Mouse (Mus musculus) megakaryocyte, adult 5-6 weeks (primary cell): ENCODE measurements at regions not wholly inside any gene's neighbourhood (a gene's known extent, or its start where the extent isn't known, plus 50 kb on each side); places are given as distances from the start of the nearest gene placed in this dataset.

Experiments
- ATAC-seq: 2 replicates; pipeline ENCODE4 v1.8.0; 2016; ENCODE audit warnings: mild to moderate bottlenecking, inconsistent platforms; ENCODE audit not compliant: poor library complexity, severe bottlenecking

DNA sequence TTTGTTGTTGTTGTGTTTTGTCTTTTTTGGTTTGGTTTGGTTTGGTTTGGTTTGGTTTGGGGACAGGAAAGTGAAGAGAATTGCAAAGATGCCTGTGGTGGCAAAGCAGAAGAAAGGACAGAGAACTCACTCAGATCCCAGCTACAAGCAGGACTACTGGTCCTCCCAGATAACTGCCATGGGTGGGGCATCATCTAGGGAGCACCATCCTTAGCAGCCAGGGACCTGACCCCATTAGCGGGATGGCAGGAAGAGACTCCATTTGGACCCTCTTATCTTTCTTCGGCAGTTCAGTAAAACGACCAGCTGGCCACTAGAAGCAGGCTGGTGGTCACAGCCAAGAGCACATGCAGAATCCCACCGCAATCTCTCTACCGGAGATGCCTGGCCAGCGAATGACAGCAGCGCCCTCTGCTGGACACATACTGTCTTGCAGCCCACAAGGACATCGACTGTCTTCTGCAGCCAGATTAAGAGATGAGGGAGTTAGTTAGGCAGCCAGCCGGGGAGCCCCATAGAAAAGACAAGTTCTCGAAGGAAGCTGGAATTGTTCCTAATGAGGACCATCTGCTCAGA is 119.8 kb downstream of the Gm9195 start:
- ATAC-seq, result peak; percentile 51; the same call in 1 of the 2 replicates

DNA sequence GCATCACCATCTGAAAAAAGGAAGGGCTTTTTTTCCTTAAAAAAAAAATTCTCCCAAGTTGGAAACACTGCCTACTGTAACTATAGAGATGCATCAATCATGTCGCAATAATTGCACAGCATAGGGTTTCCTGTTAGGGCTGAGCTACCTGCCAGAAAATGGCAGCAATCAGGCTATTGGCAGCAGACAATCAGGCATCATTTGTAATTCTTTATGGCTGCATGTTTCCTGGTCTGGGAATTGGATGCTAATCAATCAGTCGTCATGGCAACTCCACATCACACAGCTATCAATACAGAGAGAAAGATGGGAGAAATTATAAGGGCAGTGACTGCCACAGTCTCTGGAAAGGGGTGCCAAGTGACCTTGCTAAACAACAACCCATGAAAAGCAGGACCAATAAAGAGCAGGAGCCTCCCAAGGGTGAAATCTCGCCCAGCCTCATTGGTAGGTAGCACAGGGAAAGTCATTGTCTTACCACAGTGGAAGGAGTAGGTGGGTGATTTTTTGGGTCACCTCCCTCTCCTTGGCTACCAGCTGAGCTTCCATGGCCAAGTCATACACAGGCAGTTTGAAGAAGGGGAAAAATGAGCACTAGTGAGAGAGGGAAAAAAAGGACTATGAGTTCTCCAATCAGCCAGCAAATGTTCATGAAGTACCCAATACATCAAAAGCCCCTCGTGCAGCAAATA is 130.7 kb downstream of the Gm9195 start:
- no peak for ATAC-seq

GRCm38 (mm10) chr14:72360181-72360580 is 131.5 kb downstream of the Gm9195 start:
- no peak for ATAC-seq

DNA sequence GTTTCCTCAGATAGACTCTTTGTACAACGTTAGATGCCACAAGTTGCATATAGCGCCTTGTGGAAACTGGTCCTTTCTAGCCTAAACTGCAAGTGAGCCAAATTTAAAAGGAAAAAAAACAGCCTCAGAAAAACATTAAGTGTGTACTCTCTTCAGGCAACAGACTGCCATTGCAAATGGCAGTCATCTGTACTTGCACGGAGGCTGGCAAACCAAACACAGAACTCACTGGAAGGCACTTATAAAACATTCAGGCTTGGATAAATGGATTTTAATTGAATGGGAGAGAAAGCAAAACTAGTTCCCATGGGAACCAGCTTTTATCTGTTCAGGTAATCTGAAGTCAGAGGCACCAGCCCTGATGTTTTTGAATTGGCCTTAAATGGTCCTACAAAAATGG is 133.7 kb downstream of the Gm9195 start:
- ATAC-seq, result no peak

DNA sequence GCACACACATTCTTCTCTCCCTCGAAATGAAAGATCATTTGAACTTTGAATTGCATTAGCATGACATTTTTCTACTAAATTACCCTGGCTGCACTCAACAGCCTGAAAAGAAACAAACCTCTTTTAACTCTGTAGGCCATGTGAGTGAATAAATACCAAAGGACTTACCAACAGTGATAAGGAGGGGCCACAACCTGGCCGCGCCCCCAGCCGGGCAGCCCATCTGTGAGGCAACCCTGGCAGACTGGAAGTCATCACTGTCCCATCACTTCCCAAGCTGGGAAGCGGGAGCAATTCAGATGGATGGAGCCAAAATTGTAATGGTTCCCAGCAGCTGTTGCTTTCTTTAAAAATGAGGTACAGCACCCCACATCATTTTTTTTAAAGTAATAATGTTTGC is 149.5 kb downstream of the Gm9195 start:
- no peak for ATAC-seq

DNA sequence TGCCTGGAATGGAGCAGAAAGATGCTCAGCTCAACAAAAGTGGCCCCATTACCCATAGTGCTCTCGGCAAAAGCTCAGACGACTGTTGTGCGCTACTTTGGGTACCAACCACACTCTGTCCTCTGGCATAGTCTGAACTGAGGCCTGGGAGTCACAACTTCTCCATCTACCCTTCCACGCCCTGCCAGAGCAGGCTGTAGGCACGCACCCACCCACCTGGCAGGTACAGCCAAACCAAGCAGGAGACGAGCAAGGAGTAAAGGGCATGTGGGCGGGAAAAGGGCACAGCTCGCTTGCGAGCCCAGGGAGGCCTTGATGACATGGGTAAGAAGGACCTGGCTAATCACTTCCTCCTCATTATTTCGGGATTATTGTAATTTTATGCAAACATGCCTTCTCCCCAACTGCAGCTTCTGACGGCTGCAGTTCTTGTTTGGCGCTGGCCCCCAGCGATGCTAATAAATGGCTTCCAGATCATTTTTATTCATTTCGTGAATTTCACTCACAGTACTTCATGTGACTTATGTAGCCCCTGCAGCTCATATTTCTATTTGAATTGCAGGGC is 150.0 kb downstream of the Gm9195 start:
- no peak for ATAC-seq

DNA sequence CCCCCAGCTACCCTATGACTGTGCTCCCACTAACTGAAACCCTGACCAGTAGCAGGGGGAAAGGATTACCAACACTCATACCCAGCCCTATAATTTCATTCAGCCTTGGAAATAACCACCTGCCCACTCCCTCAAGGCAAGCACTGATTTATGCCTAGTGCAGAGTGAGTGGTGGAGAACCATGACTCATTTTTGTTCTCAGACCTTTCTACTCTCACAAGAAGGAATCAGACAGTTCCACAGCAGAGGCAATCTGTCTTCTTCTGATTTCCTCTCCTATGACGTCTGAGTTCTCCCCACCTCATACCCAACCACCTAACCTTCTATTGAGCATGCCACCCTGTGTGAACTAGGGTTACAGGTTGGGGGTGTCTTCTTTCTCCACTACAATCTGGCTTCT is 153.6 kb downstream of the Gm9195 start:
- no peak for ATAC-seq

- ATAC-seq, result no peak
Measured at GRCm38 (mm10) chr14:72303856-72304255, 187.8 kb downstream of the Gm9195 start.

DNA sequence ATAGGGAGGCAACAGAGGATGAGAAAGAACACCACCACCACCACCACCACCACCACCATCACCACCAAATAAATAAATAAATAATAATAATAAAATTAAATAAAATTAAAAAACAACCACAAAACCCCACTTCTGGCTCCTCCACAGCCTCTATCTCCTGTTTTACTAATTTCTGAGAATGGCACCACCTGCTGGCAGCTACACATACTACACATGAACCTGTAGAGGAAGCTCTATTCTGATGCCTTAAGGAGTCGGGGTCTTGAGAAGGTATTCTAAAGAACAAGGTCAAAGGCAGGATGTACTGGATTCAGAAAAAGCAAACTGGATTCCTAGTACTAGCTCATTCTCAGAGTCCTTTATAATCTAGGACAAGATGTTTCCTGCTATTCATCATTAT is 191.6 kb downstream of the Gm9195 start:
- ATAC-seq, result no peak

- no peak for ATAC-seq
Measured at GRCm38 (mm10) chr14:72294631-72295030, 197.0 kb downstream of the Gm9195 start.

DNA sequence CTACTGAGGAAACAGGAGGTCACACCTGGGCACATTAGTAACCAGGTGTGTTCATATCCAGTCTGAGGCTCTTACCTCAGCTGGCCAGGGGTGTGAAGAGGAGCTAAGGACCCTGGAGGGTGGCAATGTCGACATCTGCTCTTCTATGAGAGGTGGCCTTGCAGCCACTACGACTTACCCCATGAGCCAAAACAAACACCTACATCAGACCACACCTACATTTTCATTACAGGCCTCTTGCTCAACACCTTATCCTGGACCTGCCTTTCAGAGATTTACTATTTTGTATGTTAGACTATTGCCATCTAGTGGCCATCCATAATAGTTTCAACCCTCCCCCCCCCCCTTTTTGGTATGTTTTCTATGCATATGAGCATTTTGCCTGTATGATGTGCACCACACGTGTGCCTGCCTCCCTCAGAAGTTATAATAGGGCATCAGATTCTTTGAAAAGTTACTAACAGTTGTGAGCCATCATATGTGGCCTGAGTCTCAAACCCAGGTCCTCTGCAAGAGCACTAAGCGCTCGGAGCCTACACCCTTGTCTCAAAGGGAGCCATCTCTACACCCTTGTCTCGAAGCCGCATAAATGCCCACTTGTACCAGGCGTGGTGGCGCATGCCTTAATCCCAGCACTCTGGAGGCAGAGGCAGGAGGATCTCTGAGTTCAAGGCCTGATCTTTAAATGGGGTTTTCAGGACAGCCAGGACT is 197.8 kb downstream of the Gm9195 start:
- ATAC-seq, result no peak

GRCm38 (mm10) chr14:72292656-72293299 is 198.9 kb downstream of the Gm9195 start:
- no peak for ATAC-seq

- ATAC-seq, result no peak
Measured at GRCm38 (mm10) chr14:72277309-72277708, 214.3 kb downstream of the Gm9195 start.

DNA sequence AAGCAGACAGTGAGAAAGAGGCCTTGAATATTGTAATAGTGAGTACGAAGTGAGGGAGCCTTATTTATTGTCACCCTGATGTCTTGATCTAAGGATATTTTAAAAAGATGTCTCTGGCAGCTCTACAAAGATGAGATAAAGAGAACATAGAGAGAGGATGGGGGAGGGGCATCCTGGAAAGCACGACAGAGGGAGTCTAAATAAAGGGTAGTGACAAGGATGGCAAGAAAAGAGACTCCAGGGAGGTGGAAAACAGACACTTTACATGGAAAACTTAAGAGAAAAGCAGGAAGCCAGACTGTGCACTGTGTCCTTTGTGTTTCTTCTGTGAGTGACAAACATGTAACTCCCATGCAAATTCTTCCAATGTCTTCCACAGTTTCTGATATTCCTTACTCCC is 232.4 kb downstream of the Gm9195 start:
- no peak for ATAC-seq

GRCm38 (mm10) chr14:72241872-72242271 is 249.8 kb downstream of the Gm9195 start:
- no peak for ATAC-seq

DNA sequence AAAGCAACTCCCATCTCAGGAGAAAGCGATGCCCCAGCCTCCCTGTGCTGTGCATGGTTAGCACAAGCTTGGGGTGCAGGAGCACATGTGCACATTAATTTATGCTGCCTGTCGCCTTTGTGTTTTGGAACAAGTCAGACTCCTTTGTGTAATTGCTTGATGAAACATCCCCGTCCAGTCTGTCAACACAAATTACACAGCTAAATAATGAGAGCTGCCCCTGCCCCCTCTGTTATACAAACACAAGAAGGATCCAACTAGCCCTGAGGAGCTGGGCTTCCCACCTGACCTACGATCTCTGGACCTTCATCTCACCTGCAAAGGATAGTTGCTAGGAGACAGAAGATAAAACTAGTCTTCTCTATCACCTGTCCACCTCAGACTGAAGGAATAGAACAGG is 251.4 kb downstream of the Gm9195 start:
- no peak for ATAC-seq

- no peak for ATAC-seq
Measured at GRCm38 (mm10) chr14:72238344-72238743, 253.3 kb downstream of the Gm9195 start.

DNA sequence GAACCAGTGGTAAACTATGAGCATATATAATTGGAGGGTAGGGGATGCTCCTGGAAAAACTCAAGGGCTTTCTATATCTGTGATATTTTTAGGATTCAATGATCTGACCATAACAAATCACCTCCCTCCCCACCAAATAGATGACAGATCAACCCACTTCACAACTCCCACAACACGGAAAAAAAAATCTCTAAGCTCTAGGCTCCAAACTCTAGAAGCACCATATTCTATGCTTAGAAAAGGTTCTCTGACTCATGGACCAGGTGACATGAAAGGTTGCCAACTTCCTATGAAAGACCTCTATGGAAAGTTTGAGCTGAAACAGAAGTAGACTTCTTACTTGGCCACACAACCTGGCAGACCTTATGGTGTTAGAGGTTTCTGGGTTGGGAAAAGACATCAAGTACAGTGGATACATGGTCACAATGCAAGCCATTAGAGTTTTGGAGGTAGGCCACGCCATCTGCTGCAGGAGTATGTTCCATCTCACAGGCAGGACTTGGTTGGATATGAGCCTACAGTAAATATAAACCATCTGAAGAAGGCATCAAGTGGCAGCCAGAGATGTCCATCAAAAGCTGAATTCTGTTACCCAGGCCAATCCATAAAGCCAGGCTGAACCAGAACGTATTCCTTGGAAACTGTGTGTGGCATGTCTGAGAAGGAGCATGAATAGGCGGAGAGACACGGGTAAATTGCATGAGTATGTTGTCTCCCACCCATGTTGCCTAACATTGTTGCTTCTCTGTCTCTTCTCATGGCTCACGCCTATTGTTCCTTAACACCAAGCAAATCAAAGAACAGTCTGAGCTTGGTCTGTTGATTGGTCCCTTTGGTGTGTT is 257.2 kb downstream of the Gm9195 start:
- ATAC-seq, result no peak

- no peak for ATAC-seq
Measured at GRCm38 (mm10) chr14:72227853-72228252, 263.8 kb downstream of the Gm9195 start.

DNA sequence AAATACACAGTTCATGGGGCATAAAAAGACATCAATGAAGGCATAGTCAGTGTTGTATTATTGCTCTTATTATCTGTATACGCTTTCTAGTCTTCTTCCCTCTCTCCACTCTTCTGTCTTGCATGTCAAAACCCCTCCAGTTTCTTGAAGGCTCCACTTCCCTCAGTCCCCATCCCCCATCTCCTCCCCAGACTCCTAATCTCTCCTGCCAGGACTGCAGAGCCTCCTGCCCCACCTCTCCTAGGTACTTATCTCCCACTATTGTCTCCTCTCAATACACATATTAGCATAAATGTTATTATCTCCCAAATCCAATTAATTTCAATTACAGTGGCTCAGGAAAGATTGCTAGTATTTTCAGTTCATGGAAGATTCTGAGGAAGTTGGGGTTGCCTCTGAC is 264.2 kb downstream of the Gm9195 start:
- no peak for ATAC-seq

DNA sequence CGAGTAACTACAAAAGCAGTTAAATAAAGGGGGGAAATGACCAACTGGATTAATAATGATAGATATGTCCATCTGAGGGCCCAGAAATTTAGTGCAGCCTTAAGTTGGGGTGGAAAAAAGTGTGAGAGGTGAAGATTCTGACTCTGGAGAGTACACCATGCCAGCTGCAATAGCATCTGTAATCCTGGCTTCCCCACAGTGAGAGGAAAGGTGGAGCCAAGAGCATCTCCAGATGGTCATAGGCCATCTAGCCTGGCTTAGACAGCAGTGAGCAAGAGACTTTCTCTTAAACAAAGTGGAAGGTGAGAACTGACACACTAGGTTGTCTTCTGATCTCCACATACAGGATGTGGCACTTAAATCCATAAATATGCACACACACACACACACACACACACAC is 264.7 kb downstream of the Gm9195 start:
- no peak for ATAC-seq
